Mouse (Mus musculus): ENCODE data around the gene Ankrd44. TPM values are rescaled to one million over a fixed set of nuclear protein-coding genes. Genes with fewer than 3 reads are reported as not detected.

The Ankrd44 gene
- total RNA-seq, 2 experiments from 2014 or later, result 7.5 to 9.6 TPM

- H3K4me3 ChIP-seq, result no peak overlapping the region
- peak overlapping the region; percentile 16; the same call in 1 of the 2 replicates for H3K27ac ChIP-seq
- TF ChIP-seq CTCF (IDR thresholded peaks at IDR 0.05), result no peak
- intact Hi-C loops (cut with DNase I), result no loop called here
- no peak for DNase-seq
Observed at GRCm38 (mm10) chr1:54914387-54914786, 11.8 kb downstream of the Ankrd44 start.

- intact Hi-C loops (cut with DNase I), result no loop called here
- no peak for TF ChIP-seq CTCF (IDR thresholded peaks at IDR 0.05)
- DNase-seq, result no peak
- H3K27ac ChIP-seq, result peak overlapping the region; percentile 46
- no peak overlapping the region for H3K4me3 ChIP-seq
Observed at GRCm38 (mm10) chr1:54913379-54913873, 12.8 kb downstream of the Ankrd44 start.

- H3K27ac ChIP-seq, result peak overlapping the region; percentile 65
- H3K4me3 ChIP-seq, result no peak overlapping the region
- DNase-seq, result no peak
- TF ChIP-seq CTCF (IDR thresholded peaks at IDR 0.05), result peak; percentile 27; the same call in 1 of the 2 replicates
- intact Hi-C loops (cut with DNase I), result no loop called here
Observed at GRCm38 (mm10) chr1:54913063-54913335, 13.2 kb downstream of the Ankrd44 start.

GRCm38 (mm10) chr1:54912290-54913062 lies 13.7 kb downstream of the Ankrd44 start:
- DNase-seq, result no peak
- peak overlapping the region; percentile 19 for H3K4me3 ChIP-seq
- intact Hi-C loops (cut with DNase I), result no loop called here
- peak overlapping the region; percentile 65 for H3K27ac ChIP-seq
- no peak for TF ChIP-seq CTCF (IDR thresholded peaks at IDR 0.05)

- TF ChIP-seq CTCF (IDR thresholded peaks at IDR 0.05), result no peak
- DNase-seq, result no peak
- intact Hi-C loops (cut with DNase I), result no loop called here
- Histone ChIP-seq H3K27ac (peak overlapping the region; percentile 65; the same call in 1 of the 2 replicates), H3K4me3 (no peak overlapping the region)
Observed at GRCm38 (mm10) chr1:54911256-54911610, 15.0 kb downstream of the Ankrd44 start.

GRCm38 (mm10) chr1:54910489-54911255 lies 15.5 kb downstream of the Ankrd44 start:
- DNase-seq, result no peak
- intact Hi-C loops (cut with DNase I), result no loop called here
- no peak overlapping the region for H3K4me3 ChIP-seq
- peak overlapping the region; percentile 0 for H3K27ac ChIP-seq
- no peak for TF ChIP-seq CTCF (IDR thresholded peaks at IDR 0.05)

- intact Hi-C loops (cut with DNase I), result no loop called here
- Histone ChIP-seq H3K4me3 (no peak overlapping the region), H3K27ac (no peak overlapping the region)
- no peak for DNase-seq
- no peak for TF ChIP-seq CTCF (IDR thresholded peaks at IDR 0.05)
Observed at GRCm38 (mm10) chr1:54908786-54909185, 17.4 kb downstream of the Ankrd44 start.

GRCm38 (mm10) chr1:54907066-54907639 lies 19.0 kb downstream of the Ankrd44 start:
- Histone ChIP-seq H3K4me3 (peak overlapping the region; percentile 55), H3K27ac (peak overlapping the region; percentile 63)
- no peak for DNase-seq
- no peak for TF ChIP-seq CTCF (IDR thresholded peaks at IDR 0.05)
- intact Hi-C loops (cut with DNase I), result no loop called here

GRCm38 (mm10) chr1:54906322-54906721 lies 19.9 kb downstream of the Ankrd44 start:
- intact Hi-C loops (cut with DNase I), result no loop called here
- TF ChIP-seq CTCF (IDR thresholded peaks at IDR 0.05), result no peak
- DNase-seq, result no peak
- Histone ChIP-seq H3K27ac (peak overlapping the region; percentile 63), H3K4me3 (peak overlapping the region; percentile 55)

GRCm38 (mm10) chr1:54905632-54906031 lies 20.6 kb downstream of the Ankrd44 start:
- no peak for DNase-seq

GRCm38 (mm10) chr1:54904165-54904564 lies 22.0 kb downstream of the Ankrd44 start:
- Histone ChIP-seq H3K27ac (peak overlapping the region; percentile 28; the same call in 1 of the 2 replicates), H3K4me3 (no peak overlapping the region)
- intact Hi-C loops (cut with DNase I), result no loop called here
- DNase-seq, result no peak
- TF ChIP-seq CTCF (IDR thresholded peaks at IDR 0.05), result no peak

More at GRCm38 (mm10) chr1:54905632-54906031, 20.6 kb downstream of the Ankrd44 start:
- intact Hi-C loops (cut with DNase I), result no loop called here
- peak overlapping the region; percentile 17; the same call in 1 of the 2 replicates for H3K4me3 ChIP-seq
- no peak for TF ChIP-seq CTCF (IDR thresholded peaks at IDR 0.05)
- no peak overlapping the region for H3K27ac ChIP-seq

GRCm38 (mm10) chr1:54902689-54903246 lies 23.4 kb downstream of the Ankrd44 start:
- intact Hi-C loops (cut with DNase I), result no loop called here
- no peak for DNase-seq
- Histone ChIP-seq H3K27ac (peak overlapping the region; percentile 84), H3K4me3 (no peak overlapping the region)
- TF ChIP-seq CTCF (IDR thresholded peaks at IDR 0.05), result no peak
